Mouse (Mus musculus): ENCODE data around the gene Apex2.

The Apex2 gene

GRCm38 (mm10) chrX:150589696-150590095, at the start of gene Apex2:
TSS of gene Apex2 (minus strand) at chrX:150589868.
- DNase-seq (ENCODE audit: low spot score in 2 of 2): no peak

GRCm38 (mm10) chrX:150636421-150636820, 46.8 kb upstream of the Apex2 start:
- no peak for DNase-seq (ENCODE audit: low spot score in 2 of 2)

GRCm38 (mm10) chrX:150598882-150599281, 9.2 kb upstream of the Apex2 start:
- no peak for DNase-seq (ENCODE audit: low spot score in 2 of 2)

GRCm38 (mm10) chrX:150595016-150595760, 5.5 kb upstream of the Apex2 start:
- DNase-seq (ENCODE audit: low spot score in 2 of 2): no peak

GRCm38 (mm10) chrX:150594176-150594575, 4.5 kb upstream of the Apex2 start:
- DNase-seq (ENCODE audit: low spot score in 2 of 2): no peak

- no peak for DNase-seq (ENCODE audit: low spot score in 2 of 2)
Observed at GRCm38 (mm10) chrX:150593266-150594035, 3.8 kb upstream of the Apex2 start.

GRCm38 (mm10) chrX:150588023-150588764, 1.5 kb downstream of the Apex2 start, which contains the start of gene Pfkfb1:
TSS of gene Pfkfb1 (plus strand) at chrX:150588229.
- peak; percentile 78 to 85 for DNase-seq (ENCODE audit: low spot score in 2 of 2)

GRCm38 (mm10) chrX:150585116-150585515, 4.6 kb downstream of the Apex2 start:
- DNase-seq (ENCODE audit: low spot score in 2 of 2): no peak

GRCm38 (mm10) chrX:150581921-150582320, 7.7 kb downstream of the Apex2 start:
- no peak for DNase-seq (ENCODE audit: low spot score in 2 of 2)

GRCm38 (mm10) chrX:150564644-150565357, 24.9 kb downstream of the Apex2 start:
- DNase-seq (ENCODE audit: low spot score in 2 of 2): peak; percentile 45 to 63

GRCm38 (mm10) chrX:150554032-150554431, 35.6 kb downstream of the Apex2 start:
- DNase-seq (ENCODE audit: low spot score in 2 of 2): no peak

GRCm38 (mm10) chrX:150551986-150552385, 37.7 kb downstream of the Apex2 start:
- DNase-seq (ENCODE audit: low spot score in 2 of 2): peak in 1 of 2 experiments; percentile 56

- peak; percentile 73 to 75 for DNase-seq (ENCODE audit: low spot score in 2 of 2)
Observed at GRCm38 (mm10) chrX:150549639-150550038, 40.0 kb downstream of the Apex2 start.

GRCm38 (mm10) chrX:150547239-150547638, 42.4 kb downstream of the Apex2 start, which contains the start of gene Alas2:
TSS of gene Alas2 (plus strand) at chrX:150547375.
- peak; percentile 45 to 74 for DNase-seq (ENCODE audit: low spot score in 2 of 2)

- no peak for DNase-seq (ENCODE audit: low spot score in 2 of 2)
Observed at GRCm38 (mm10) chrX:150541684-150542083, 48.0 kb downstream of the Apex2 start.

- no peak for DNase-seq (ENCODE audit: low spot score in 2 of 2)
Observed at GRCm38 (mm10) chrX:150540111-150540510, 49.6 kb downstream of the Apex2 start.

- no peak for DNase-seq (ENCODE audit: low spot score in 2 of 2)
Observed at GRCm38 (mm10) chrX:150516477-150516876, 73.2 kb downstream of the Apex2 start.

GRCm38 (mm10) chrX:150516015-150516414, 73.7 kb downstream of the Apex2 start:
- DNase-seq (ENCODE audit: low spot score in 2 of 2): peak in 1 of 2 experiments; percentile 15

GRCm38 (mm10) chrX:150514127-150514526, 75.5 kb downstream of the Apex2 start:
- DNase-seq (ENCODE audit: low spot score in 2 of 2): no peak

- DNase-seq (ENCODE audit: low spot score in 2 of 2): no peak
Observed at GRCm38 (mm10) chrX:150511274-150511673, 78.4 kb downstream of the Apex2 start.

- no peak for DNase-seq (ENCODE audit: low spot score in 2 of 2)
Observed at GRCm38 (mm10) chrX:150510631-150511030, 79.0 kb downstream of the Apex2 start.

All from spleen, postnatal 4 days (tissue).